In genomic region chr4:57793989-57794388, GRCm38 (mm10) we compare ENCODE assay signal across 18 mouse cellular contexts.
A peak's percentile ranks its signal among the peaks of the same experiment; 100 is the strongest.
DNase-seq lines count a peak whose midpoint lies in the region; ATAC-seq and TF ChIP-seq lines count a peak whose summit lies in the region.
"Had no signal": no experiment of that assay in that cellular context is flagged by ENCODE, and none has a peak within 500 bp of the region (broad histone marks: within the 10 kb centered on the region; RNA-seq: fewer than 3 reads in every experiment).

No protein-coding gene starts in this region.

- no peak for TF ChIP-seq EP300 in heart, postnatal 0 days (IDR thresholded peaks at IDR 0.05; ENCODE audit: low read depth)

- no peak for DNase-seq in gastrocnemius, adult 2 months
- no peak for DNase-seq in gastrocnemius, adult 18-20 months (ENCODE audit: low spot score)
- no peak for DNase-seq in layer of hippocampus, adult 2 months (ENCODE audit: low spot score in 2 of 2)
- DNase-seq in layer of hippocampus, adult 11-12 months (ENCODE audit: low spot score), result no peak
- no peak for DNase-seq in heart, postnatal 0 days (ENCODE audit: low spot score)
- DNase-seq in right cerebral cortex, postnatal 4 days, result no peak
- DNase-seq in ovary, adult 18-20 months (ENCODE audit: low spot score), result no peak
- DNase-seq: adrenal gland, adult 8-10 months; cerebellum, postnatal 14 days; gastrocnemius, postnatal 36 days; kidney, adult 18-20 months; right cerebral cortex, postnatal 25 days; thymus, postnatal 14 days had no signal

- H3K27ac ChIP-seq in gastrocnemius, adult 2 months, result peak overlapping the region; percentile 66
- peak overlapping the region; percentile 51; the same call in 1 of the 2 replicates for H3K27ac ChIP-seq in layer of hippocampus, adult 2 months
- peak overlapping the region; percentile 64 for H3K27ac ChIP-seq in heart, postnatal 0 days (ENCODE audit: low read depth)
- H3K27ac ChIP-seq: embryonic facial prominence, embryonic 10.5 days; left cerebral cortex, adult 2 months; midbrain, embryonic 10.5 days had no signal

- H3K4me3 ChIP-seq in gastrocnemius, adult 2 months, result no peak overlapping the region
- no peak overlapping the region for H3K4me3 ChIP-seq in layer of hippocampus, adult 2 months
- no peak overlapping the region for H3K4me3 ChIP-seq in heart, postnatal 0 days (ENCODE audit: low read depth, low read length)
- H3K4me3 ChIP-seq: embryonic facial prominence, embryonic 10.5 days; left cerebral cortex, adult 2 months; midbrain, embryonic 10.5 days had no signal

- H3K4me2 ChIP-seq in heart, postnatal 0 days (ENCODE audit: low read depth, low read length), result peak overlapping the region; percentile 11; the same call in 1 of the 2 replicates

- peaks cover 31% of the 10 kb centered on the region for H3K4me1 ChIP-seq in heart, postnatal 0 days (ENCODE audit: control insufficient read depth, insufficient read depth)

- H3K27me3 ChIP-seq in heart, postnatal 0 days (ENCODE audit: control insufficient read depth, insufficient read depth, low read length), result no peaks in the 10 kb centered on the region

- TF ChIP-seq CTCF in gastrocnemius, adult 2 months (IDR thresholded peaks at IDR 0.05), result no peak
- no peak for TF ChIP-seq CTCF in layer of hippocampus, adult 2 months (conservative IDR thresholded peaks at IDR 0.05)
- TF ChIP-seq CTCF in heart, postnatal 0 days (IDR thresholded peaks at IDR 0.05; ENCODE audit: low read depth), result no peak

- 13% methylated on average over 8 of the region's 8 CpGs for WGBS in heart, postnatal 0 days

- H3K9ac ChIP-seq in heart, postnatal 0 days (replicated peaks; ENCODE audit: low read depth, low read length), result no peak overlapping the region

- H3K9me3 ChIP-seq in heart, postnatal 0 days (replicated peaks; ENCODE audit: control insufficient read depth, low read length), result no peaks in the 10 kb centered on the region
- H3K9me3 ChIP-seq: embryonic facial prominence, embryonic 10.5 days; midbrain, embryonic 10.5 days had no signal

- H3K36me3 ChIP-seq in heart, postnatal 0 days (replicated peaks; ENCODE audit: control insufficient read depth, insufficient read depth, low read length), result no peaks in the 10 kb centered on the region
- H3K36me3 ChIP-seq: embryonic facial prominence, embryonic 10.5 days; midbrain, embryonic 10.5 days had no signal

- intact Hi-C loops in gastrocnemius, adult 2 months (cut with DNase I), result no loop called here

- ATAC-seq in heart, postnatal 0 days (ENCODE audit: insufficient read depth, low read depth), result no peak
- peak; percentile 56 for ATAC-seq in megakaryocyte-erythroid progenitor cell, adult 5-6 weeks (replicated peaks; ENCODE audit: low FRiP score, low TSS enrichment, poor library complexity, severe bottlenecking)
- ATAC-seq: hindbrain, embryonic 16.5 days had no signal
